Mouse (Mus musculus): ENCODE measurements around the gene Nrxn1.

GRCm38 (mm10) chr17:90607427-90607806, 485.5 kb downstream of the Nrxn1 start:
- TF ChIP-seq CTCF (IDR thresholded peaks at IDR 0.05; ENCODE audit: insufficient read depth, low read length) (no peak), POLR2A (IDR thresholded peaks at IDR 0.05; ENCODE audit: borderline replicate concordance, extremely low read depth, low read depth, low read length) (no peak)
